In genomic region chr15:83332373-83332772, GRCm38 (mm10) we compare ENCODE assay signal across 11 mouse cellular contexts. TPM values are rescaled to one million over a fixed set of nuclear protein-coding genes. Genes with fewer than 3 reads are reported as not detected.
DNase-seq lines count a peak whose midpoint lies in the region; ATAC-seq and TF ChIP-seq lines count a peak whose summit lies in the region.
"Had no signal": no experiment of that assay in that cellular context is flagged by ENCODE, and none has a peak within 500 bp of the region (broad histone marks: within the 10 kb centered on the region; RNA-seq: fewer than 3 reads in every experiment).

No protein-coding gene starts in this region.

- WGBS in kidney, adult 2 months = 96% methylated on average over 3 of the region's 3 CpGs
- 85% methylated on average over 3 of the region's 3 CpGs for WGBS in kidney, embryonic 16.5 days

- H3K36me3 ChIP-seq in kidney, adult 2 months (ENCODE audit: control insufficient read depth, insufficient read depth, low read length) = no peaks in the 10 kb centered on the region; the same call in 1 of the 2 replicates
- H3K36me3 ChIP-seq in kidney, embryonic 16.5 days (ENCODE audit: insufficient read depth, low read length) = peaks cover 53% of the 10 kb centered on the region

- DNase-seq in adrenal gland, adult 2 months = peak; percentile 27
- DNase-seq in adrenal gland, adult 8-10 months = no peak
- DNase-seq in kidney, adult 2 months = peak; percentile 32
- peak; percentile 45 for DNase-seq in 3T3-L1 (ENCODE audit: low read depth, low spot score)
- DNase-seq in brain, adult 2 months (ENCODE audit: low read depth, low spot score) = peak; percentile 21
- no peak for DNase-seq in right cerebral cortex, postnatal 25 days
- DNase-seq in gastrocnemius, adult 18-20 months (ENCODE audit: low spot score) = no peak
- DNase-seq: layer of hippocampus, adult 9-11 months had no signal

- no peaks in the 10 kb centered on the region for H3K9me3 ChIP-seq in kidney, embryonic 16.5 days (ENCODE audit: low read length)
- H3K9me3 ChIP-seq: limb, embryonic 15.5 days had no signal

- no peak overlapping the region for H3K4me3 ChIP-seq in kidney, adult 2 months (ENCODE audit: insufficient read depth, low read depth, low read length)
- no peak overlapping the region for H3K4me3 ChIP-seq in kidney, embryonic 16.5 days (ENCODE audit: low read length)
- H3K4me3 ChIP-seq: limb, embryonic 15.5 days had no signal

- no peak overlapping the region for H3K4me2 ChIP-seq in kidney, embryonic 16.5 days (replicated peaks; ENCODE audit: low read depth, low read length)
- H3K4me2 ChIP-seq: limb, embryonic 15.5 days had no signal

- no peaks in the 10 kb centered on the region for H3K4me1 ChIP-seq in kidney, adult 2 months (ENCODE audit: control insufficient read depth, insufficient read depth, low read length)
- H3K4me1 ChIP-seq in kidney, embryonic 16.5 days (ENCODE audit: insufficient read depth, low read length) = no peaks in the 10 kb centered on the region
- H3K4me1 ChIP-seq: limb, embryonic 15.5 days had no signal

- H3K9ac ChIP-seq in kidney, embryonic 16.5 days (replicated peaks; ENCODE audit: low read length) = no peak overlapping the region
- H3K9ac ChIP-seq: limb, embryonic 15.5 days had no signal

- TF ChIP-seq CTCF in kidney, adult 2 months (conservative IDR thresholded peaks at IDR 0.05; ENCODE audit: insufficient read depth, insufficient read length, low read depth, low read length) = peak; percentile 55

- no peak for TF ChIP-seq POLR2A in kidney, adult 2 months (IDR thresholded peaks at IDR 0.05; ENCODE audit: low read depth, low read length)

- H3K27me3 ChIP-seq in kidney, adult 2 months (replicated peaks; ENCODE audit: control insufficient read depth, insufficient read depth, low read length) = no peaks in the 10 kb centered on the region
- no peaks in the 10 kb centered on the region for H3K27me3 ChIP-seq in kidney, embryonic 16.5 days (ENCODE audit: insufficient read depth, low read length)
- H3K27me3 ChIP-seq: limb, embryonic 15.5 days had no signal

- no peak for ATAC-seq in kidney, embryonic 16.5 days (ENCODE audit: low FRiP score, low TSS enrichment)
- ATAC-seq: hindbrain, embryonic 16.5 days had no signal

- no peak overlapping the region for H3K27ac ChIP-seq in kidney, adult 2 months (ENCODE audit: insufficient read depth, low read depth, low read length)
- no peak overlapping the region for H3K27ac ChIP-seq in kidney, embryonic 16.5 days (ENCODE audit: low read length)
- H3K27ac ChIP-seq: limb, embryonic 15.5 days had no signal

RNA-seq across cellular contexts. Expression of gene Arfgap3, which starts 17.7 kb away (rescaled TPM):
- total RNA-seq in adrenal gland, adult 2 months (2021) = 10 to 100 TPM; 23.6 to 32.4 TPM
- 13.0 and 14.7 TPM in 2 replicates for polyA plus RNA-seq in adrenal gland, adult 2 months (2012; rRNA removed)
- total RNA-seq in adrenal gland, adult 8-10 months (2022) = 10 to 100 TPM; 28.9 to 47.7 (median 40.1) TPM
- polyA plus RNA-seq in kidney, adult 2 months (2012; rRNA removed) = 21.4 and 26.5 TPM in 2 replicates
- 39.2 and 41.1 TPM in 2 replicates for polyA plus RNA-seq in kidney, embryonic 16.5 days (2015; fragmentation: Nextera tagmentation; extraction: Ambion mirVana)
- 1 to 10 TPM; 5.4 to 6.0 TPM for total RNA-seq in gastrocnemius, adult 18-20 months (2021)

Comparison
In these comparisons a context has a peak if more than half of its experiments do, and no peak if none do; other contexts are left out.
1. DNase-seq: peak in adrenal gland, adult 2 months (single experiment), kidney, adult 2 months (single experiment), 3T3-L1 (single experiment) and brain, adult 2 months (single experiment); none in adrenal gland, adult 8-10 months (single experiment), right cerebral cortex, postnatal 25 days (single experiment) and gastrocnemius, adult 18-20 months (single experiment).